Mouse (Mus musculus) ES-E14 (cell line): ENCODE results near the gene Fitm2. TPM values are rescaled to one million over a fixed set of nuclear protein-coding genes. Genes with fewer than 3 reads are reported as not detected.

Source experiments
- DNase-seq: peaks from one replicate; pipeline ENCODE4 v3.0.0-alpha.2; 2013; ENCODE audit warnings: low read depth, low spot score
- H3K27ac ChIP-seq: 2 replicates; pipeline ENCODE4 v1.5.1; 2012; ENCODE audit warnings: low read depth, mild to moderate bottlenecking, low read length, moderate library complexity, mixed read lengths; ENCODE audit not compliant: poor library complexity, insufficient read depth, severe bottlenecking
- H3K36me3 ChIP-seq: 2 replicates; pipeline ENCODE4 v1.6.1; 2012; ENCODE audit warnings: mild to moderate bottlenecking, low read length, moderate library complexity, mixed read lengths; ENCODE audit not compliant: control insufficient read depth, poor library complexity, insufficient read depth, severe bottlenecking
- H3K4me1 ChIP-seq, 2 experiments: fragments of 150-350 bp in 1 of 2; sonication (generic) in 1 of 2; 2 replicates each; pipeline ENCODE4 v1.6.1; 2012; ENCODE audit warnings: low read length in 2 of 2, mild to moderate bottlenecking in 1 of 2, mixed read lengths in 1 of 2; ENCODE audit not compliant: control insufficient read depth in 2 of 2, insufficient read depth in 2 of 2, poor library complexity in 1 of 2
- H3K4me3 ChIP-seq, 2 experiments: fragments of 150-350 bp in 1 of 2; sonication (generic) in 1 of 2; 2 replicates each; pipeline ENCODE4 v1.5.1; 2012; ENCODE audit warnings: low read length in 2 of 2, low read depth in 1 of 2, mild to moderate bottlenecking in 1 of 2, mixed read lengths in 1 of 2; ENCODE audit not compliant: insufficient read depth in 1 of 2, poor library complexity in 1 of 2, severe bottlenecking in 1 of 2
- H3K9ac ChIP-seq: 2 replicates; pipeline ENCODE4 v1.6.1; 2012; ENCODE audit warnings: low read depth, mild to moderate bottlenecking, low read length, mixed read lengths; ENCODE audit not compliant: poor library complexity, insufficient read depth, severe bottlenecking
- H3K9me3 ChIP-seq: fragments of 150-350 bp; sonication (generic); 2 replicates; pipeline ENCODE4 v1.6.1; 2012; ENCODE audit warnings: low read depth, mild to moderate bottlenecking, low read length; ENCODE audit not compliant: control insufficient read depth, insufficient read depth
- CHD2 ChIP-seq: IDR thresholded peaks from 2 replicates; pipeline ENCODE4 v1.6.1; 2014; ENCODE audit warnings: mild to moderate bottlenecking, low read depth, low read length, inconsistent platforms
- HCFC1 ChIP-seq: IDR thresholded peaks from 2 replicates; pipeline ENCODE4 v1.6.1; 2012; ENCODE audit warnings: low read length, inconsistent platforms, borderline replicate concordance; ENCODE audit not compliant: insufficient read depth
- MAFK ChIP-seq: IDR thresholded peaks from 2 replicates; pipeline ENCODE4 v1.6.1; 2014; ENCODE audit warnings: mild to moderate bottlenecking, low read depth, low read length, inconsistent platforms; ENCODE audit not compliant: insufficient read depth
- ZC3H11A ChIP-seq: IDR thresholded peaks from 2 replicates; pipeline ENCODE4 v1.6.1; 2012; ENCODE audit warnings: low read depth, mild to moderate bottlenecking, inconsistent platforms, low read length, borderline replicate concordance
- ZNF384 ChIP-seq: IDR thresholded peaks from 2 replicates; pipeline ENCODE4 v1.6.1; 2012; ENCODE audit warnings: low read depth, low read length, inconsistent platforms
- in situ Hi-C, 2 experiments: fragments of 600-800 bp; cut with MboI; formaldehyde crosslinking; loops; one replicate each; pipeline ENCODE4 v1.15.1; 2025; ENCODE audit warnings: low sequenced_read_pairs in 2 of 2, inconsistent platforms in 1 of 2; ENCODE audit not compliant: unreplicated experiment in 2 of 2
- total RNA-seq: library from RNA; depleted of rRNA; stranded (reverse); fragments of 300-350 nt; gene quantifications from 2 replicates; pipeline ENCODE4 v1.2.3, GENCODE M21; 2012

The Fitm2 gene
- total RNA-seq, 1 experiment = 23.4 TPM

- in situ Hi-C loops = no loop called here
- no peaks in the 10 kb centered on the region for H3K9me3 ChIP-seq
- TF ChIP-seq ZC3H11A = no peak
- no peak for TF ChIP-seq CHD2
- TF ChIP-seq MAFK = no peak
- TF ChIP-seq HCFC1 = no peak
- no peak for TF ChIP-seq ZNF384
- no peak overlapping the region for H3K9ac ChIP-seq
- H3K4me3 ChIP-seq = no peak overlapping the region
- H3K27ac ChIP-seq = no peak overlapping the region
- H3K36me3 ChIP-seq = no peaks in the 10 kb centered on the region
- H3K4me1 ChIP-seq = peaks cover 0 to 2% of the 10 kb centered on the region in 2 experiments; a peak in 2 of 4 replicates
- DNase-seq = no peak
These were observed 28.4 kb downstream of the Fitm2 start for GRCm38 (mm10) chr2:163444017-163444416.

DNA sequence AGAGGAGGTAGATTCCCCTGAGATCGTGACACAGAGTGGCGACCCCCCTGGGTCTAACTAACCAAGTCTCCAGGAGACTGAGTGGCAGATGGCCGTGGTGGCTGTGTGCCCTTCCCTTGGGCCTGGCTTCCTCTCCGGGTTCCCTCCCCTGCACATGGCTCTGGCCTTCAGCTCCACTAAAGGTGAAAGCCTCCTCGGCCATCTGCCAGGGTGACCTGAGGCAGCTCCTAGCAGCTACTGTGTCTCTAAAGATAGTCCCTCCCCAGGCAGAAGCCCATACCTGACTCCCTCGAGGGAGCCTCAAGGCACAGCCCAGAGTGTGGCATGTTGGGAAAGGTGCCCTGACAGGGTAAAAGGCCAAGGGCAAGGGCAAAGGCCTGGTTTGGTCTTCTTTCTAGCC lies 28.9 kb downstream of the Fitm2 start:
- peaks cover 0 to 2% of the 10 kb centered on the region in 2 experiments; a peak in 2 of 4 replicates for H3K4me1 ChIP-seq
- H3K9me3 ChIP-seq = no peaks in the 10 kb centered on the region
- no peaks in the 10 kb centered on the region for H3K36me3 ChIP-seq
- no peak for DNase-seq
- H3K27ac ChIP-seq = no peak overlapping the region
- no peak for TF ChIP-seq CHD2
- TF ChIP-seq HCFC1 = no peak
- no peak overlapping the region for H3K4me3 ChIP-seq
- in situ Hi-C loops = no loop called here
- no peak overlapping the region for H3K9ac ChIP-seq

GRCm38 (mm10) chr2:163439488-163439887 lies 32.9 kb downstream of the Fitm2 start:
- in situ Hi-C loops = no loop called here
- DNase-seq = no peak
- no peak overlapping the region for H3K4me3 ChIP-seq
- no peak overlapping the region for H3K9ac ChIP-seq
- H3K4me1 ChIP-seq = peaks cover 5 to 6% of the 10 kb centered on the region in 2 experiments; a peak in 3 of 4 replicates
- H3K9me3 ChIP-seq = no peaks in the 10 kb centered on the region
- H3K36me3 ChIP-seq = no peaks in the 10 kb centered on the region
- no peak overlapping the region for H3K27ac ChIP-seq
- no peak for TF ChIP-seq CHD2
- TF ChIP-seq ZNF384 = no peak
- no peak for TF ChIP-seq ZC3H11A
- TF ChIP-seq MAFK = no peak
- TF ChIP-seq HCFC1 = no peak

DNA sequence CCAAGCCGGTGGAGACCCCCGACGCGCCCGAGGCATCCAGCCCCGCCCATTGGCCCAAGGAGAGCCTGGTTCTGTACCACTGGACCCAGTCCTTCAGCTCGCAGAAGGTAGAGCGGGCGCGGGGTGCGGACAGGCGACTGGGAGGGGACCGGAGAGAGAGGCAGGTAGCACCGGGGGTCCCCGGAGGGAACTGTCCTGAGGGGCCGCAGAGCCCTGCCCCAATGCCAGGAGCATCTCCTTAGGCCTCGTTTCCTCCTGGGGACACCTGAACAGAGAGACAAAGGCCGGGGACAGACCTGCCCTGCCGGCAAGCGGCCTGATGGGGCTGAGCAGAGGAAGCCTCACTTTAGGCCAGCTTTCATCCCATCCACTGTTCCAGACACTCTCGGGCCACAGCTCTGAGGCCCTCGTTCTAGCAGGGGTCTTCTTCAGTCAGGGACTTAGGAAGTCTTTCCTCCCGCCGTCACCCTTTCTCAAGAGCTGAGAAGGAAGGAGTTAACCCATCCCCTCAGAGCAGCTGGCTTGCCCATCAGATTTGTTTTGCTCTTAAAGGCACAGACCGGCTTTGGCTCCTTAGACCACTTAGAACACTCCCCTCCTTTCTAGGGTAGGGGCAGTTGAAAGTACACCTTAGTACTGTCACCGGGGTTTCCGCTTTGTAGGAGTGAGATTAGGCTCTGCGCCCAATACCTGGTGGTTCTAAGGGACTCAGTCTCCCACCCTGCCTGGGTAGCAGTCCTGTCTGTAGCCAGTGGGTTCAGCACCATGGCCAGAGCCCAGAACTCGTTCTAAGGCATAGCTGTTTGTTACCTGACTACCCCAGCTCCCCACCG lies 33.6 kb downstream of the Fitm2 start:
- DNase-seq = no peak
- H3K4me1 ChIP-seq = peaks cover 9 to 11% of the 10 kb centered on the region in 2 experiments; a peak in 3 of 4 replicates
- TF ChIP-seq HCFC1 (no peak), CHD2 (no peak), ZC3H11A (no peak), MAFK (no peak), ZNF384 (no peak)
- no peak overlapping the region for H3K27ac ChIP-seq
- peak overlapping the region; percentile 59 to 67 for H3K4me3 ChIP-seq
- in situ Hi-C loops = no loop called here
- H3K9ac ChIP-seq = peak overlapping the region; percentile 47
- H3K9me3 ChIP-seq = no peaks in the 10 kb centered on the region
- H3K36me3 ChIP-seq = no peaks in the 10 kb centered on the region
